Mouse (Mus musculus): ENCODE measurements around the gene Pknox2.

The Pknox2 gene

GRCm38 (mm10) chr9:37045875-37046274 lies 101.3 kb downstream of the Pknox2 start:
- CTCF ChIA-PET, result no interaction called here

GRCm38 (mm10) chr9:37044165-37044564 lies 103.0 kb downstream of the Pknox2 start:
- CTCF ChIA-PET, result interaction anchor here in 1 of 4 experiments (0.5 kb wide), 1 partner anchor 16 kb away, joined by 3 read pairs; no protein-coding TSS in a partner anchor

More at GRCm38 (mm10) chr9:37045875-37046274, 101.3 kb downstream of the Pknox2 start:
- POLR2A ChIA-PET, result no interaction called here

GRCm38 (mm10) chr9:37038859-37039258 lies 108.3 kb downstream of the Pknox2 start:
- ChIA-PET POLR2A (interaction anchor here in 2 of 4 experiments (0.6 to 1.5 kb wide), 2 partner anchors 34 to 51 kb away, joined by 3 to 7 read pairs; no protein-coding TSS in a partner anchor), CTCF (interaction anchor here in 1 of 4 experiments (0.8 kb wide), 1 partner anchor 105 kb away, joined by 3 read pairs; no protein-coding TSS in a partner anchor)

More at GRCm38 (mm10) chr9:37044165-37044564, 103.0 kb downstream of the Pknox2 start:
- POLR2A ChIA-PET, result interaction anchor here in 1 of 4 experiments (1.2 kb wide), 1 partner anchor 10 kb away, joined by 5 read pairs; no protein-coding TSS in a partner anchor

- ChIA-PET CTCF (interaction anchor here in 2 of 4 experiments (0.5 to 0.8 kb wide), 2 partner anchors 105 to 447 kb away, joined by 3 to 4 read pairs; no protein-coding TSS in a partner anchor), POLR2A (interaction anchor here in 3 of 4 experiments (0.6 to 1.5 kb wide), 3 partner anchors 9 to 52 kb away, joined by 3 to 7 read pairs (median 5); no protein-coding TSS in a partner anchor)
Measured at GRCm38 (mm10) chr9:37038445-37038844, 108.8 kb downstream of the Pknox2 start.

DNA sequence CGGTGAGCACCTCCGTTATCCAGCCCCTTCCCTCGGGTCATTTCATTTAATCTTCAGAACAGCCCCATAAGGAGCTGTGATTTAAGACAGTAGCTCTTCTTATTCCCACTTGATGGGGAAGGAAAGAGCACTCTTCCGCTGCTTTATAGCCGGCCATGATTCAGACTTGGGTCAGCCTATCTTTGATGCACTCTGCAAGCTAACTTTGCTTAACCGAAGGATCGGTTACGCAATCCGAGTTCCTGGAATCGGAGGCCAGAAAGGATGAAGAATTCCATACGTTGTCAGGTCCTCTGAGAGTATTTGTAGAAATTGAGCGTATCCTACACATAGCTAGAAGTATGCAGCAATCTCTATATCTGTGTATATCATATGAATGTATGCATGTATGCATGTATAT lies 109.8 kb downstream of the Pknox2 start:
- CTCF ChIA-PET, result interaction anchor here in 2 of 4 experiments (1.0 to 2.6 kb wide), 3 partner anchors 61 to 109 kb away, joined by 3 to 8 read pairs (median 3); partner anchors contain the start of gene Pknox2 (in 1 of the 2)

GRCm38 (mm10) chr9:37035248-37035647 lies 112.0 kb downstream of the Pknox2 start:
- ChIA-PET CTCF (interaction anchor here in 3 of 4 experiments (0.7 to 2.6 kb wide), 6 partner anchors 10 to 112 kb away, joined by 3 to 8 read pairs (median 4); partner anchors contain the start of gene Pknox2 (in 2 of the 3)), POLR2A (interaction anchor here in 2 of 4 experiments (1.5 to 2.2 kb wide), 2 partner anchors 19 to 111 kb away, joined by 3 to 6 read pairs; partner anchors contain the start of gene Pknox2 (in 1 of the 2))

More for the DNA sequence above, 109.8 kb downstream of the Pknox2 start:
- POLR2A ChIA-PET, result interaction anchor here in 2 of 4 experiments (0.6 to 2.2 kb wide), 3 partner anchors 17 to 25 kb away, joined by 3 to 6 read pairs (median 3); no protein-coding TSS in a partner anchor

GRCm38 (mm10) chr9:37034316-37034715 lies 112.9 kb downstream of the Pknox2 start:
- CTCF ChIA-PET, result interaction anchor here in 2 of 4 experiments (0.6 to 0.9 kb wide), 3 partner anchors 63 to 550 kb away, joined by 3 to 6 read pairs (median 4); no protein-coding TSS in a partner anchor
- POLR2A ChIA-PET, result interaction anchor here in 1 of 4 experiments (0.5 to 1.2 kb wide), 2 partner anchors 59 to 381 kb away, joined by 3 read pairs; no protein-coding TSS in a partner anchor

DNA sequence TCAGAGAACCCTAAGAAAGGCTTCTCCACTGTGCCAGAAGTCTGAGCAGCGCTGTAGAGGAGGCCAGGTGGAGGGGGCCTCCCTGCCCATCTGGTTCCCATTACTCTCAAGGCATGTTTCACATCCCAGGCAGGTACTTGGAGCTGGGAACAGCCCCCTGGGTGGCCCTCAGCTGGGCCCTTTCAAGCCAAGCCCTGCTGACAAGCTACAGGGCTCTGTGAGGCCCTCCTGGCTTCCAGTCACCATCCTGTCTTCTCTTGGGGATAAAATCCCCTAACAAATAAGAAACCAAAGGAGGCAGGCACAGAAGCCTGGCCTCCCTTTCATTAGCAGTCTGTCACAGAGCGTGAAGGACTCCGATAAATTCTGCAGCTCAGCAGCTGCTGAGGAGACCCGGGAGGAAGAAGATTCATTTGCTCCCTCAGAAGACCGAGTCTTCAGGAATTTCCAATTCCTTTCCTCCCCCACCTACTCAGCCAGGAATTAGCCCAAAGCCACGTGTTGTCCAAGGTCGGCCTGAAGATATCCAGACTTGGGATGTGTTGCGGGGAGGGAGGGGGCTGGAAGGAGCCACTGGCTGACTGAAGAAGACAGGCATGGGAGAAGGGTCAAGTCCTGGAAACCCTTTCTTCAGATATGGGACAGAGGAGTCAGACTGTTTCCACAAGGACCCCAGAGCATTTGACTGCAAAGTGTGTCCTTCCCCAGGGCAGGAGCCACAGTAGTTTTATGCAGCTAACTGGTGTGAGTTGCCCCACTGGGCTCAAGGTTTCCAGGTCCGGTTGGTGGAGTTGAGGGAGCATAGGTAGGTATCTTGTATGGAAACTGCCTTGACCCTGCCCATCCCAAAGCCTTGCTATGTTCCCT lies 116.6 kb downstream of the Pknox2 start:
- CTCF ChIA-PET, result interaction anchor here in 2 of 4 experiments (0.6 kb wide), 2 partner anchors 39 to 321 kb away, joined by 4 to 5 read pairs; no protein-coding TSS in a partner anchor
- POLR2A ChIA-PET, result interaction anchor here in 1 of 4 experiments (0.6 kb wide), 2 partner anchors 60 to 132 kb away, joined by 3 read pairs; no protein-coding TSS in a partner anchor

- POLR2A ChIA-PET, result interaction anchor here in 1 of 4 experiments (0.6 to 1.1 kb wide), 3 partner anchors 12 to 133 kb away, joined by 3 read pairs; no protein-coding TSS in a partner anchor
- CTCF ChIA-PET, result no interaction called here
Measured at GRCm38 (mm10) chr9:37029811-37030346, 117.3 kb downstream of the Pknox2 start.

DNA sequence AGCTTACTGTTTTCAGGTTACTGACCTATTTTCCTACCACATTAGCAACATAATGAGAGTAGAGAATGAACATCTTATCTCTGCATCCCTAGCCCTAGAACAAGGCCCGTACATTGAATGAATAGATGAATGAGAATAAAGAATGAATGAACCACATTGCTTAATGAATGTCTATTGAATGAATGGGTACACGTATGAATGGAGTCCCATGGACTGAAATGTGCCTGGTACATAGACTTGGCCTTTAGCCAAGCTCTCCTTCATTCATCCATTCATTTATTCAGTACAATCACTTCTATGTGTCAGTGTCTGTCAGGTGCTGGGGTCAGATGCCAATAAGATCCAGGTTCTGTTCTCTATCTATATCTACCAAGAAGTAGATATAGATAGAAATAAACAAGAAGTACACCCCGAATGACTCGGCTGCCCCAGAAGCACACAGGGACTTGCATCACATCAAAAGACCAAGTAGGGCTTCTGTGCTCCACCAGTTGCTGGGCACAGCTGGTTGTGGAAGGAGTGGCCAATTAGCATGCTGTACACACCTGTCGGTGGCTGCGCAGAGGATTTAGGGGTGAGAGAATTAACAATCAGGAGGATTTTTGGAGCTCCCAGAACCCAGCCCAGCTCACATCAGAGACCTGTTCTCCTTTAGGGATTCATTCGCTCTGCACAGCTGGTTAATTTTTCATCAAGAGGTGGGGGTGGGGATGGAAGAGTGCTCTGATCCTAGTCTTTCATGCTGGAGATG lies 119.2 kb downstream of the Pknox2 start:
- ChIA-PET CTCF (interaction anchor here in 3 of 4 experiments (0.6 to 1.0 kb wide), 5 partner anchors 16 to 338 kb away, joined by 3 to 5 read pairs (median 3); no protein-coding TSS in a partner anchor), POLR2A (interaction anchor here in 2 of 4 experiments (0.6 to 1.6 kb wide), 5 partner anchors 15 to 77 kb away, joined by 3 to 4 read pairs (median 3); no protein-coding TSS in a partner anchor)

- ChIA-PET CTCF (interaction anchor here in 1 of 4 experiments (1.3 kb wide), 1 partner anchor 10 kb away, joined by 5 read pairs; no protein-coding TSS in a partner anchor), POLR2A (no interaction called here)
Measured at GRCm38 (mm10) chr9:37025913-37026312, 121.3 kb downstream of the Pknox2 start.

DNA sequence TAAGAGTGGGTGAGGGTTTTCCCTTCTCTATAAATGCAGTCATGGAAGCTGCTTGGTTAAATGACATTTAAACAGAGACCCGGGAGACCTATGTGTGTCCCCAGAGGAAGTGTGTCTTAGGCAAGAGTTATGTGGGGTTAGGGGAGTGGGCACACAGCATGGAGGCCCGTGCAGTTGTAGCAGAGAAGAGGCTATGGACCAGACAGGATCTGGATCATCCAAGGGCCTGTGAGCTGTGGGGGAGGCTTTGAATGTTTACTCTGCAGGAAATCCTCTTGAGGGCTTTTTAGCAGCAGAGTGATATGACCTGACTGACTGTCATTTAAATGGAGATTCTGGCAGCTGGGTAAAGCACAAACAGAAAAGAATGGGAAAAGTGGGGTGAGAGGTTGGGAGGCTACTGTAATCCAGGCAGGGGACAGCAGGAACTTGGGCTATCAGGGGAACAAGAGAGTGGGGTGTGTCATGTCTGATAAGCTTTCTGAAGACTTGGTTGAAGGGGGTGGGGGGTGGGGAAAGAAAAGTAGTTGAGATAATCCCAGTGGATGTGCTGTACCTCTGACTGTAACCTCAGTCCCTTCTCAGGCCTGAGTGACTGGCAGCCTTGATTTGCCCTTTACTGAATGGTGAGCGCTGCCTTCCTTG lies 125.5 kb downstream of the Pknox2 start:
- POLR2A ChIA-PET, result interaction anchor here in 2 of 4 experiments (0.7 to 2.0 kb wide), 8 partner anchors 10 to 124 kb away, joined by 3 to 10 read pairs (median 4); no protein-coding TSS in a partner anchor
- CTCF ChIA-PET, result interaction anchor here in 3 of 4 experiments (0.6 to 1.8 kb wide), 5 partner anchors 8 to 49 kb away, joined by 3 to 10 read pairs (median 4); no protein-coding TSS in a partner anchor

- POLR2A ChIA-PET, result interaction anchor here in 1 of 4 experiments (0.7 to 1.0 kb wide), 2 partner anchors 11 to 13 kb away, joined by 3 read pairs; no protein-coding TSS in a partner anchor
Measured at GRCm38 (mm10) chr9:37018154-37018553, 129.1 kb downstream of the Pknox2 start.

DNA sequence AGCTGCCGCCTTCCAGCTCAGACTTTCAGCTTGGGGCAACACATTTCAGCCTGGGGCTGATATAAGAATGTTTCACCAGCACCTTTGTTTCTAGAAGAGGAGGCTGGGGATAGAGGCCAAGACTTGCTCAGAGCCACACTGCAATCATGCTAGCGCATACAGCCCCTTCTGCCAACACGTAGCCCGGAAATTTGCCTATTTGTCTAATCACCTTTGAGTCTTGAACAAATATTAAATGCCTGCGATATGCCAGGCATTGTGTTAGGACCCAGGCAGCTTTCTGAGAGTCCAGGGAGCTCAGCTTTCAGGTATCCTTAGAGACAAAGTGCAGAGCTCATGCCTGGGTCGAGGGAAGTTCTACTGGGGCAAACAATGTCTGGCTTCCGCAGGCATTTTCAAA lies 130.0 kb downstream of the Pknox2 start:
- POLR2A ChIA-PET, result interaction anchor here in 1 of 4 experiments (1.0 kb wide), 1 partner anchor 32 kb away, joined by 3 read pairs; no protein-coding TSS in a partner anchor
- CTCF ChIA-PET, result no interaction called here

More at GRCm38 (mm10) chr9:37018154-37018553, 129.1 kb downstream of the Pknox2 start:
- CTCF ChIA-PET, result interaction anchor here in 1 of 4 experiments (1.0 kb wide), 1 partner anchor 45 kb away, joined by 3 read pairs; no protein-coding TSS in a partner anchor

- POLR2A ChIA-PET, result interaction anchor here in 1 of 4 experiments (1.0 kb wide), 1 partner anchor 33 kb away, joined by 3 read pairs; no protein-coding TSS in a partner anchor
- CTCF ChIA-PET, result interaction anchor here in 3 of 4 experiments (0.6 to 0.7 kb wide), 3 partner anchors 13 to 667 kb away, joined by 3 to 7 read pairs (median 3); no protein-coding TSS in a partner anchor
Measured at GRCm38 (mm10) chr9:37016165-37016564, 131.0 kb downstream of the Pknox2 start.

DNA sequence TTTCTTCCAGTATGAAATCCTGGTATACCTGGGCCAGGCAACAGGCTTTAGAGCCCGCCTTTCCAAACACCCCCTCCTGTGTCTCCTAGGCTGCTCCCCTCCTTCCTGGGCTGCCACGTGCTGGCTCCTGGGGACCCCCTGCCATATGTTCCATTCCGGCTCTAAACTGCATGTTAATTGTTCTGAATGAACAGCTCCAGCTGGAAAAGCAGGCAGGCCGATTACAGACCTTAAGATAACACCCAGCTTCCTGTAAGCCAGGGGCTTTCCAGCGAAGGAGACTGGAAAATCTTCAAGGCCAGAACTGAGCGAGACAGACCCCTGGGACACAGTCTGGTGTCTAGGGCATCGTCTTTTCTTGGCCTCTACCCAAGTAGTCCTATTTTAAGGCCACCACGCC lies 133.6 kb downstream of the Pknox2 start:
- ChIA-PET CTCF (interaction anchor here in 3 of 4 experiments (0.5 to 1.1 kb wide), 3 partner anchors 8 to 43 kb away, joined by 3 to 10 read pairs (median 4); no protein-coding TSS in a partner anchor), POLR2A (interaction anchor here in 2 of 4 experiments (0.6 to 1.8 kb wide), 6 partner anchors 10 to 1484 kb away, joined by 3 to 8 read pairs (median 4); partner anchors contain the start of gene Pknox2 (in 1 of the 2))

Measured in embryonic stem cell, embryonic (primary cell).